8 mouse cellular contexts compared by ENCODE assay signal in the genomic region with DNA sequence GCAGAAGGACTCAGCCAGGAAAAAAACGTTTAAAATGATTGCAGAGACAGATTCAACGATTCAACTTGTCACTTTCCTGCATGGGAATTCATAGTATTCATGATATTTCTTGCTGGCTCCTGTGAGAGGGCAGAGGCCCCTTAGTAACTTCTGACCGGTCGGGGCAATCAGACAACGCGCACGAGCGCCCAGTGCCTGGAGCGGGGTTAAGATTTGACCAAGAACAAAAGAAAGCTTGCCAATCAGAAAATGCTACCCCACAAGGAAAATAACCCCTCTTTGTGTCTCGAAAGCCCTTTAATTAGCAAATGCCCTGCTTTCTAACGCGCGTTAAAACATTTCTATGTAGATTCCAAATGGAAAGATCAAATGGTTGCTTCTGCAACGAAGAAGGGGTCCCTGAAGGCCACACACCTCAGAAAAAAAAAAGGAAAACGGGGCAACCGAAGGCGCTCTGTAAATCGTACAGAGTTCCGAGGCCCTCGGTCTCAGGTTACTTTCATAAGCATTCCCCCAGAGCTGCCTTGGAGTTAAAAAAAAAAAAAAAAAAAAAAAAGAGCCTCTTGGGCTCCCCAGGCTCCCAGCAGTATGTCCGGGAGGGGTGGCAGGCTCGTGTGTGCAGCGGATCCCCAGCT. TPM values are rescaled to one million over a fixed set of nuclear protein-coding genes. Genes with fewer than 3 reads are reported as not detected.
DNase-seq lines count a peak whose midpoint lies in the region; ATAC-seq and TF ChIP-seq lines count a peak whose summit lies in the region.

No protein-coding gene starts in this region.

- H3K27me3 ChIP-seq in heart, embryonic 10.5 days (ENCODE audit: insufficient read depth, poor library complexity, severe bottlenecking), result peaks cover 33% of the 10 kb centered on the region
- H3K27me3 ChIP-seq in hindbrain, embryonic 10.5 days (ENCODE audit: insufficient read depth, poor library complexity, severe bottlenecking), result peaks cover 5% of the 10 kb centered on the region; the same call in 1 of the 2 replicates
- H3K27me3 ChIP-seq in limb, embryonic 15.5 days, result no peaks in the 10 kb centered on the region

- H3K4me1 ChIP-seq in heart, embryonic 10.5 days, result peaks cover 25% of the 10 kb centered on the region
- H3K4me1 ChIP-seq in bone marrow macrophage, adult 2 months (ENCODE audit: control insufficient read depth, insufficient read depth, low read length), result peaks cover 30% of the 10 kb centered on the region
- peaks cover 59% of the 10 kb centered on the region for H3K4me1 ChIP-seq in hindbrain, embryonic 10.5 days (replicated peaks)
- H3K4me1 ChIP-seq in limb, embryonic 15.5 days, result peaks cover 34% of the 10 kb centered on the region

- peak overlapping the region; percentile 95 for H3K4me2 ChIP-seq in limb, embryonic 15.5 days

- DNase-seq in heart, embryonic 10.5 days (ENCODE audit: low spot score), result no peak
- no peak for DNase-seq in heart, adult 8-10 months (ENCODE audit: low spot score)
- DNase-seq in hindbrain, embryonic 10.5 days (ENCODE audit: low spot score), result peak; percentile 66
- peak; percentile 50 for DNase-seq in retina, embryonic 14.5 days (ENCODE audit: low spot score)
- no peak for DNase-seq in cerebellum, postnatal 10 days
- no peak for DNase-seq in left cerebral cortex, adult 11 months (ENCODE audit: low spot score)

- peak overlapping the region; percentile 33 for H3K9ac ChIP-seq in limb, embryonic 15.5 days

- no peaks in the 10 kb centered on the region for H3K36me3 ChIP-seq in heart, embryonic 10.5 days
- H3K36me3 ChIP-seq in hindbrain, embryonic 10.5 days, result peaks cover 20% of the 10 kb centered on the region
- H3K36me3 ChIP-seq in limb, embryonic 15.5 days, result no peaks in the 10 kb centered on the region

- no peak for TF ChIP-seq CTCF in bone marrow macrophage, adult 2 months (IDR thresholded peaks at IDR 0.05; ENCODE audit: low read depth, low read length)

- 2% methylated on average over 23 of the region's 23 CpGs for WGBS in heart, embryonic 10.5 days
- WGBS in hindbrain, embryonic 10.5 days, result under 1% methylated on average over 23 of the region's 23 CpGs
- 1% methylated on average over 23 of the region's 23 CpGs for WGBS in limb, embryonic 15.5 days

- peak overlapping the region; percentile 92 for H3K27ac ChIP-seq in heart, embryonic 10.5 days
- H3K27ac ChIP-seq in bone marrow macrophage, adult 2 months (ENCODE audit: insufficient read depth, low read depth, low read length), result peak overlapping the region; percentile 84
- H3K27ac ChIP-seq in hindbrain, embryonic 10.5 days, result peak overlapping the region; percentile 96
- peak overlapping the region; percentile 99 for H3K27ac ChIP-seq in limb, embryonic 15.5 days

- peak overlapping the region; percentile 81 for H3K4me3 ChIP-seq in heart, embryonic 10.5 days
- H3K4me3 ChIP-seq in bone marrow macrophage, adult 2 months (ENCODE audit: insufficient read depth, low read length), result peak overlapping the region; percentile 63
- H3K4me3 ChIP-seq in hindbrain, embryonic 10.5 days, result peak overlapping the region; percentile 96
- peak overlapping the region; percentile 74 for H3K4me3 ChIP-seq in limb, embryonic 15.5 days

- H3K9me3 ChIP-seq in heart, embryonic 10.5 days, result no peaks in the 10 kb centered on the region
- H3K9me3 ChIP-seq in hindbrain, embryonic 10.5 days, result no peaks in the 10 kb centered on the region
- H3K9me3 ChIP-seq in limb, embryonic 15.5 days, result no peaks in the 10 kb centered on the region

- TF ChIP-seq POLR2A in bone marrow macrophage, adult 2 months (IDR thresholded peaks at IDR 0.05; ENCODE audit: borderline replicate concordance, low read depth, low read length), result no peak

- ATAC-seq in limb, embryonic 15.5 days (ENCODE audit: insufficient number of reproducible peaks, low FRiP score, low TSS enrichment, low read depth), result no peak

RNA-seq across cellular contexts. Expression of a gene that starts 1.3 kb away (rescaled TPM):
- 4.2 and 13.0 TPM in 2 replicates for polyA plus RNA-seq in heart, embryonic 10.5 days (2016; fragmentation: Nextera tagmentation; extraction: Ambion mirVana)
- total RNA-seq in heart, adult 8-10 months (2022), result 1 to 10 TPM; 6.2 to 8.5 (median 7.6) TPM
- 4.3 and 4.5 TPM in 2 replicates for polyA plus RNA-seq in bone marrow macrophage, adult 2 months (2012; ENCODE audit: insufficient read depth, insufficient read length, missing spikeins)
- polyA plus RNA-seq in hindbrain, embryonic 10.5 days (2016; fragmentation: Nextera tagmentation; extraction: Ambion mirVana), result 14.4 and 16.1 TPM in 2 replicates
- polyA plus RNA-seq in limb, embryonic 15.5 days (2015; fragmentation: Nextera tagmentation; extraction: Ambion mirVana), result 7.1 and 10.3 TPM in 2 replicates

RNA-seq across cellular contexts. Expression of a gene that starts 35.1 kb away (rescaled TPM):
- 0.16 TPM in 1 of 2 replicates, not detected in the other for polyA plus RNA-seq in heart, embryonic 10.5 days (2016; fragmentation: Nextera tagmentation; extraction: Ambion mirVana)
- under 1 TPM in 2 of 4 experiments, not detected in 2; 0.16 to 0.53 TPM for total RNA-seq in heart, adult 8-10 months (2022)
- not detected in 2 replicates for polyA plus RNA-seq in bone marrow macrophage, adult 2 months (2012; ENCODE audit: insufficient read depth, insufficient read length, missing spikeins)
- 9.0 TPM in 2 replicates for polyA plus RNA-seq in hindbrain, embryonic 10.5 days (2016; fragmentation: Nextera tagmentation; extraction: Ambion mirVana)
- polyA plus RNA-seq in limb, embryonic 15.5 days (2015; fragmentation: Nextera tagmentation; extraction: Ambion mirVana), result 1.9 and 2.4 TPM in 2 replicates

Comparison
In these comparisons a context has a peak if more than half of its experiments do, and no peak if none do; other contexts are left out.
1. DNase-seq: peak in hindbrain, embryonic 10.5 days (single experiment) and retina, embryonic 14.5 days (single experiment); none in heart, embryonic 10.5 days (single experiment), heart, adult 8-10 months (single experiment), cerebellum, postnatal 10 days (0 of 2) and left cerebral cortex, adult 11 months (single experiment).
2. Peak in every context shown above with its lines, with median percentiles within 50 percentile points of each other: H3K27ac ChIP-seq and H3K4me3 ChIP-seq.